Mouse (Mus musculus) CH12F3 (cell line): ENCODE measurements around the gene Nudcd2.

Experiments used
- in situ Hi-C: fragments of 300-500 bp; cut with MboI; formaldehyde crosslinking; loops from 2 replicates; pipeline ENCODE4 v1.14.3; 2020; ENCODE audit warnings: low sequenced_read_pairs

Gene Nudcd2

GRCm38 (mm10) chr11:40755109-40755627 lies 21.7 kb downstream of the Nudcd2 start, which contains the start of gene Ccng1:
Gene Ccng1, minus strand, starts transcription at chr11:40755311.
- in situ Hi-C loops = no loop called here

- in situ Hi-C loops = no loop called here
These were observed 22.5 kb downstream of the Nudcd2 start for GRCm38 (mm10) chr11:40755968-40756367.

- in situ Hi-C loops = no loop called here
These were observed 26.4 kb downstream of the Nudcd2 start for GRCm38 (mm10) chr11:40759896-40760295.

GRCm38 (mm10) chr11:40763395-40763794 lies 29.9 kb downstream of the Nudcd2 start:
- in situ Hi-C loops = no loop called here

- in situ Hi-C loops = no loop called here
These were observed 31.2 kb downstream of the Nudcd2 start for GRCm38 (mm10) chr11:40764690-40765089.

GRCm38 (mm10) chr11:40775315-40776269 lies 42.1 kb downstream of the Nudcd2 start:
- in situ Hi-C loops = no loop called here

GRCm38 (mm10) chr11:40781857-40782256 lies 48.4 kb downstream of the Nudcd2 start:
- in situ Hi-C loops = no loop called here

GRCm38 (mm10) chr11:40783346-40783745 lies 49.9 kb downstream of the Nudcd2 start:
- in situ Hi-C loops = no loop called here

GRCm38 (mm10) chr11:40784326-40784725 lies 50.9 kb downstream of the Nudcd2 start:
- in situ Hi-C loops = no loop called here

GRCm38 (mm10) chr11:40786900-40787299 lies 53.4 kb downstream of the Nudcd2 start:
- in situ Hi-C loops = no loop called here
